Mouse (Mus musculus): ENCODE measurements around the gene Ggn.
"Not testable (repeated sequence)": the region's sequence is repeated elsewhere in the genome, so short reads cannot be mapped to it uniquely, and the experiment has no call there.

Gene Ggn

DNA sequence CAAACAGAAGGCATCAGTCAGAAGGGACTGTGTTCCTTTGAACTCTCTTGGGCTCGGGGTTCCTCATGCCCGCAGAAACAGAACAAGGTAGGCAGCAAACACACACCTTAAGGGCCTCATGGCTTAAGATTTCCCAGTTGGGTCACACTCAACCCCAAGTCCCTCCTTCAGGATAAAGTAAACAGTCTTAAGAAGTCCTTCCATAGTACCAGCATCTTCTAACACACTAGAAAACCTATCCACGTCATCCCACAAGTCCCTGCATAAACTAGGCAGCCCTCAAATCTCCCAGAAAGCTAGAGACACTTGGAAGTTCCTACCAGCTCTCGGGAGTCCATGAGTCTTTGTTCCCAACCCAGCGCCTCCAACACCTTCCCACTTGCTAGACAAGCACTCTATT is 7.7 kb upstream of the Ggn start:
- DNase-seq = no peak

DNA sequence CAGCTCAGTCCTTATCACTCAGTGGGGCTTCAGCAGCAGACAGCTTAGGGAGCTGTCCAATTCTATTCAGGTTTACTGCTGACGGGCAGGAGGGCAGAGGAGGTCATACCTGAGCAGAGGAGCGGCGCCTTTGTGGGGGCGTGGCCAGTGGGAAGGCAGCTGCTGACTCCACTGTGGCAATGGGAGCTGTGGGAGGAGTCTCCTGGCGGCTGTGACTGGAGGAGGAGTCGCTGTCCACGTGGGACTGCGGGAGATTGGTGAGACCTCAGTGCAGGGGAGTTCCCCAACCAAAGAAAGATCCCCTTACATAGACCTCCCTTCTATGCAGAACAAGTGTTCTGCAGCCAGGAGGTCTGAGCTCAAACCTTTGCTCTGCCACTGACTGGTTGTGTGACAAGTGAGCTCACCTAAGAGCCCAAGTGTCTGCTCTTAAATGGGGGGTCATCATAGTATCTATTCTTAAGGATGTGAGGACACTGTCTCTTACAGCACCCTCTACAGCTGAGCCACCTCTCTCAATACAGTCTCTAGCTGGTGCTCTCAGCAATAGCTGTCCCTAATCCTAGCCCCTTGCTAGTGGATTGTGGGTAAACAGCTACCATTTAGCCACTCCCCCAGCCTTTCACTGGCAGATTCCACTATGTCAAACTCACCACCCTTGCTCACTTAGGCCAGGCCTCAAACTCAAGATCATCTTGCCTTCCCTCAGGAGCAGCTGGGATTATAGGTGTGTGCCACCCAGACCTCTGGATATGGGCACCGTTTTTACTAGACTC is 7.1 kb upstream of the Ggn start:
- peak; percentile 79 for DNase-seq

DNA sequence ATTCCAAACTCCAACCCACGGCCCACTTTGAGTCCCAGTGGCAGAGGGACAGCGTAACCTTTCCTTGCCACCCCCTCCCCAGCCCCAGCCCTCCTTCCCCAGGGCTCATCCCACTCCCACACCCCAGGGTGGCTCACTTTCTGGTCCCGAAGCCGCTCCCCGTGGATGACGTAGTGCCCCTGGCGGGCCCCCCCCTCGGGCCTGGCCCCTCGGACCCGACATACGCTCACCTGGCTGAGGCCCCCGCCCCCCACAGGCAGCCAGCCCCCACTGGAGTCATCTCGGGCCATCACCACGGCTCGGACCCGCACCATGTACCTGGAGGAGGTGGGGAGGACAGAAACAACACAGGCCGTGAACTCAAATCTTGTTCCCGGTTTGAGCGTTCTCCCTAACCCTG is 2.4 kb upstream of the Ggn start:
- DNase-seq = no peak

DNA sequence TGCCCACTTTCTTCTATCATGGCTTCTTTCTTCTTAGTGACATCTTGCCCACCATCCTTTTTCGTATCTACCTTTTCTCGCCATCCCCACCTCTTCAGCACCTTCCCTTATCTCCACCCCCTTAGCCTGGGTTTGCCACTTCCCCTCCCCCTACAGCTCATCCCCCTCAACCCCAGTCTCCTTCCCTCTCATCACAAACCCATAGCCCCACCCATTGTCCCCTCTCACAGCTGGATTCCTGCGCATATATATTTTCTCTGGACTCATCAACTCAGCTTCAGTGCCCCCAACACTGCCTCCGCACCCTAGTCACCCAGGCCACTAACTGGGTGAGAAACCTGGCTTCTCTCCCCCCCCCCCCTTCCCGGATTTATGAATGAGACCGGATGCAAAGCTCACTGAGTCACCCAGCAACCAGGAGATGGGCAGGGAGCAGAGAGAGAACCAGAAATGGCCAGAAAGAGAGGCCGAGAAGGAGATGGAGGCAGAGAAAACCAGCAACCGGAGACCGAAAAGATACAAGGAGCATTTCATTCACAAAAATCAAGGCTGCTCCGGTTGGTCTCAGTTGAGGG is 1.8 kb upstream of the Ggn start:
- no peak for DNase-seq

DNA sequence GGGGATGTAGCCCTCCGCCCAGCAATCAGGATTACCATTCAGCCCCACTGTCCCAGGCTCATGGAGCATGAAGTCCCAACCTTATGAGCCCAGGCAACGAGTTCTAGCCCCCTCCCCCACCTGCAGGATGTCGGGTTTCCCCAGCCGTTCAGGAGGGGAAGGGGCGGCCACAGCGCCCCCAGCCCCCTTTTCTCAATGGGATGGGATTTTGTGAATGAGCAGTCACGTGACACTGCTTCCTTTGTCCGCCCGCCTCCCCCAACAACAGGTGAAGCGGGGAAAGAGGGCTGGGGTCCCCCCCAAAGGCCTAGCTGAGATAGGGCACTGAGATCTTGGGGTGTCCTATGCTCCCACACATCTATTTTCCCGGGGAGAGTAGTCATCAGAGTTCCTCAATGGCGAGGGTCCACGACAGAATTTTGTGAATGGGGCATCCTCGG is 1.2 kb upstream of the Ggn start:
- no peak for DNase-seq

DNA sequence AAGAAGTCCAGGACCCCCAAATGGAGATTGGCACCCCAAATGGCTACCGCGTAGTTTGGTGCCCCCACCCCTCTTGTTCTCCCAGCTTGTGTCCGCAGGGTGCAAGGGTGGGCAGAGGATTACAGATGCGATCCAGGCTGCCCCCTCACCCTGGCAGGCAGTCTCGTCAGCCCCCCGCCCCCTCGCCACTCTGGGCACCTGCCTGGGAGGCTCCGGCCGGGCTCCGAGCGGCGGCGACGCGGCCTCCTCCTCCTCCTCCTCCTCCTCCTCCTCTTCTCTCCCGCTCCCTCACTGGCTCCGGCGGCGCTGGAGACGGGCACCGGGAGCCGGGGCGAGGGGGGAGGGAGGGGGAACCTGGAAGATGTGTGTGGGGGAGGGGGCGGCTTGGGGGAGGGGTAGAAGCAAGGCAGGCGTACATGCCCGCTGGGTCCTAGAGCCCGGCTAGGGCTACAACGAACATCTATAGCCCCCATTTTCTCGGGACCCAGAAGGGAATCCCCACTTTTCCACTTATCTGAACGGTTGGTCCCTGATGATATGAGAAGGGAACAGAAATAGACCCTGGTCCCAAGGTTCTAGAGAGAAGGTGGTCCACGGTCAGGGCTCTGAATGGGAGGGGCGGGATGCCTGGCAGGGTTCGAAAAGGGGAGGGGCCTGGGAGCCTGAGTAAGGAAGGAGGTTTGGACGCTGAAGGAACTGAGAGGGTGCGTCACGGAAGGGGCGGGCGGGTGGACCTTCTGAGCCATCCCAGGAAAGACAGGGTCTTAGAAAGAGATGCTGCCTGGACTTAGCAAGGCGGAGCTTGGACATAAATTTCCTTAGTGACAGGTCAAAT is 562 bp upstream of the Ggn start:
- DNase-seq = peak; percentile 73

DNA sequence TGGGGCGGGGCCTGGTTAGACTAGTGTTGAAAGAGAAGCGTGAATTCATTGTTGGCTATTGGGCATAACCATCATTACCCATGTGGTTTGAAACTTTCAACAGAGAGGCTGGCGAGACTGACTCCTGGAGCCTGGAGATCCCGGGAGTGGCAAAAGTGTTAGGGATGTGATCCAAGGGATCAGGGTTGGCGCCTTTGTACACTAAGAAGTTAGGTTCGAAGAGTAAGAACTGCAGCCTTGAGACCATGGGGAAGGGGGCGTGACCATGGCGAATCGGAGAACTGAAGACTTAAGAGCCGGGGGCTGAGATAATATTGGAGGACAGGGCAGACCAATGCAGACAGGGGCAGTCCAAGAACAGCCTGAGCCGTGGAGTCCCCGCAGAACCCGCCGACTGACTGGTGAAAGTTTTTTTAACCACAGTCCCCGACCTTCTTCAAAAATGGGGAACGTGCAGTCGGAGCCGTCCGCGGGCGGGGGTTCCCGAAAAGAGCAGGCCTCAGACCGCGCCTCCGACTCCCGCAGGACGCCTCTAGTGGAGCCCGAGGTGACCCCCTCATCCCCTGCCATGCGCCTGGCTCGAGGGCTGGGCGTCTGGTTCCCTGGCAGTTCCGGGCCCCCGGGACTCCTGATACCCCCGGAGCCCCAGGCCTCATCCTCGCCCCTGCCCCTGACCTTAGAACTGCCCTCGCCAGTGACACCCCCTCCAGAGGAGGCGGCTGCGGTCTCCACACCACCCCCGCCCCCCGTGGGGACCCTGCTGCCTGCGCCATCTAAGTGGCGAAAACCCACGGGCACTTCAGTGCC is 948 bp downstream of the Ggn start:
- DNase-seq = no peak

DNA sequence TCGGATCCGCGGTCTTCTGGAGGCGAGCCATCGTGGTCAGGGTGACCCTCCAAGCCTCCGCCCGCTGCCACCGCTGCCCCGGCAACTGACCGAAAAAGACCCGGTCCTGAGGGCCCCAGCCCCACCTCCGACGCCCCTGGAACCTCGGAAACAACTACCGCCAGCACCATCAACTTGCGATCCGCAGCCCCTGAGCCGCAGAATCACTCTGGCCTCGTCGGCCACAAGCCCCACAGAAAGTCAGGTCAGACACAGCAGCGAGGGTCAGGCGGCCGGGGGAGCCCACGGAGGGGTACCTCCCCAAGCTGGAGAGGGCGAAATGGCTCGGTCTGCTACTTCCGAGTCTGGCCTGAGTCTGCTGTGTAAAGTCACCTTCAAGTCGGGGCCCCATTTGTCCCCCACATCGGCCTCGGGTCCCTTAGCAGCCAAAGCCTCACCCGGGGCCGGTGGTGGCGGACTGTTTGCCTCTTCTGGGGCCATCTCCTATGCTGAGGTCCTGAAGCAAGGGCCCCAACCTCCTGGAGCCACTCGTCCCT is 1.6 kb downstream of the Ggn start:
- DNase-seq = no peak

DNA sequence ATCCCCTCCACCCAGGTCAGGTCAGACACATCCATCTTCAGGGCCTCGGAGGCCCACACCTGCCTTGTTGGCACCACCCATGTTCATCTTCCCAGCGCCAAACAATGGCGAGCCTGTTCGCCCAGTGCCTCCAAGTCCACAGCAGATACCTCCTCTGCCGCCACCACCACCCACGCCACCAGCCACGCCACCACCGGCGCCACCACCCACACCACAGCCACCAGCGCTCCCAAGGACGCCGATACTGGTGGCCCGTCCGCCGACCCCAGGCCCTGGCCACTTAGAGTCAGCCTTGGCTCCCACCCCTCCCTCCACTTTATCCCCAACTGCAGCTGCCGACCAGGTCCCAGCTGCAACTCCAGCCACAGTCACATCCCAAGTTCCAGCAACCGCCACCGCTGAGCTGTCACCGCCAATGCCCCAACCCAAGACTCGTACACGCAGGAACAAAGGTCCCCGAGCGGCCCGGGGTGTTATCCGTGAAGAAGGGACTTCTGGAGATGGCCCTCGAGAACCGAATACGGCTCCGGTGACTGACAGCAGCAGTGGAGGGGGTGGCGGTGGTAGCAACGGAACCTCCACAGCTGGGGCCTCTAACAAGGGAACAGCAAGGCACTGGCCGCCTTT is 2.5 kb downstream of the Ggn start:
- DNase-seq = no peak

DNA sequence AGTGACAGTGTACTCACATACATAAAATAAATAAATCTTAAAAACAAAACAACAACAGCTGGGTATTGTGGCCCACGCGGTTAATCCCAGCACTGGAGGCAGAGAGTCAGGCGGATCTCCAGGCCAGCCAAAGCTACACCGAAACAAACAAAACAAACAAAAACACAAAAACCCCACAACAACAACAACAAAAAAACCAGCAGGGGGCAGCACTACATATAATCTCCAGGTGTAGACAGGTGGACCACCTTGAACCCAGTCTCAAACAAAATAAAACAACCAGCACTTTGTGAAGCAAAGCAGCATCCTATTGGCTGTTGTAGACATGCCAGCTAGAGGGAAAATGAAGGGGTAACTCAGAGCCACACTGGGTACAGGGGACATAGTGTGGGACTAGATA is 8.1 kb downstream of the Ggn start:
- DNase-seq = no peak

DNA sequence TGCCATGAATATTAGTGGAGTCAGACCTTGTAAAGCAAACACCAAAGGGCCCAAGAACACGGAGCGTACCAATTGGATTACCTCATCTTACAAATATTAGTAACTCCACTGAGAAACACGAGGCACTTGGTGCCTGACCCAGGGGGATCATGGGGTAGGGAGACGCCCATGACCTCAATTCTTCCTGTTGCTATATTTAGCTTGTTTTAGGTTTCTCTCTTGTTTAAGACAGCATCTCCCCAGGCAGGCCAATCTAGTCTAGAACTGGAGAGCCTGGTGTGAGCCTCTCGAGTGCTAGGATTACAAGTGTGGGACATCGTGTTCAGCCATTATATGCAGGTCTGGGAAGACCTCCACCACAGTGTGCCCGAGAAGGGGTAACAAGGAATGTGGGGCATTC is 9.3 kb downstream of the Ggn start:
- DNase-seq = no peak

DNA sequence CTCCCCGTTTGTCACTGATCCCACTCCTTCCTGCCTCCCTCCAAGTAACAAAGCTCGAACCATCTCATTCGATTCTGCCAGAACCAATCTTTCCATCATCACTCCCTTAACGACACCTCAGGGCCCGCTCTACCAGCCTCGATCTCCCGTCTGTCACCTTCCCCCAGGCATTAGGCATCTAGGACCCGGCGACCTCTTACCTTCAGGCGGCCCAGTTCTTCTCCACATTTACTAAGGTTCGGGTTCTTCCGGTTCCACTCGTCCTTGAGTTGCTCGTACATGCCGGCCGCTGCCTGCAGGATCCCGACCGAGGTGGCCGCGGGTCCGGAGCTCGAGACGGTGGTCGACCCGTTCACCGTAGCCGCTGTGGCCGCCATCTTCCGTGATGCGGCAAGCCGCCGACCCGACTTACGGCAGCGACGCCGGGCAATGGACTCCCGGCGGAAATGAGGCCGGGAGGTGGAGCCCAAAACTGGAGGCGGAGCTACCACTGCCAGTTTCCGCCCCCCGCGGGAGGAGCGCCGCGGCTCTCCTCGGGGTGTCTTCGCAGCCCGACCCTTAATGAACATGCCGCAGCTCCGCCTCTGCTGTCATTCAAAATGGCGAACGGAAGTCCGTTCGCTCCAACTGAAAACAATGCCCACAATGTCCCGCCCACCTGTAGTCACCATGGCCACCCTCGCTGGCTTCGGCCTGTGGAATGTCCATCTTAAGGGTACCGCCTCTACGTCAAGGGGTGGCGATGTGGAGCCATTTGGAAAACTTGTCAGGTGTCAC is 10.3 kb downstream of the Ggn start, which contains the start of gene Psmd8:
Gene Psmd8, minus strand, starts transcription at position 625 of the 777 bp plus-strand sequence.
- DNase-seq = peak; percentile 99

DNA sequence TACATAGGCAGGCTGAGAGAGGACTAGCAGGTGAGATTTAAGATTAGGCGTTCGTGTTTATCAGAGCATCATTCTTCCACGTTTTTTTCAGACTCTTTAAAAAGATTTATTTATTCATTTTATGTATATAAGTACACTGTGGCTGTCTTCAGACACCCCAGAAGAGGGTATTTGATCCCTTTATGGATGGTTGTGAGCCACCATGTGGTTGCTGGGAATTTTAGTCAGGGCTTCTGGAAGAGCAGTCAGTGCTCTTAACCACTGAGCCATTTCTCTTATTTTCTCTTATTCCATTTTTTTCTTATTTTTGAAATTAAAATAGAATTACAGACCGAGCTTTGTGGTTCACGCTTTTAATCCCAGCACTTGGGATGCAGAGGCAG is 10.8 kb downstream of the Ggn start:
- DNase-seq = no peak

DNA sequence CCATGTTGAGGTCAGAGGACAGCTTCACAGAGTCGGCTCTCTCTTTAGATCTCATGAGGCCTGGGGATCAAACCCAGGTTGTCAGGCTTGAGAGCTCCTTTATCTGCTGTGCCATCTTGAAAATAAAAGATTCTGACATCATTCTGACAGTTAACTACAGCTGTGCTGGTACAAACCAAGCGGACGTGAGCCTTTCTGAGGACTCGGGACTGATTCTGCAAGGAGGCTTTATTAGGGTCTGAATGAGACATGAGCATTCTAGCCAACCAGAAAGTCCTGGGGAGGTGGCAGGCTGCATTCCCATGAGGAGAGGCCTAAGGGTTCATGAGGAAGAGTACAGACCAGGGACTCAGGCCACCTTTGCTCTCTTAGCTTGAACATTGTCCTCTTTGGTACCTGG is 11.3 kb downstream of the Ggn start:
- not testable (repeated sequence) for DNase-seq

DNA sequence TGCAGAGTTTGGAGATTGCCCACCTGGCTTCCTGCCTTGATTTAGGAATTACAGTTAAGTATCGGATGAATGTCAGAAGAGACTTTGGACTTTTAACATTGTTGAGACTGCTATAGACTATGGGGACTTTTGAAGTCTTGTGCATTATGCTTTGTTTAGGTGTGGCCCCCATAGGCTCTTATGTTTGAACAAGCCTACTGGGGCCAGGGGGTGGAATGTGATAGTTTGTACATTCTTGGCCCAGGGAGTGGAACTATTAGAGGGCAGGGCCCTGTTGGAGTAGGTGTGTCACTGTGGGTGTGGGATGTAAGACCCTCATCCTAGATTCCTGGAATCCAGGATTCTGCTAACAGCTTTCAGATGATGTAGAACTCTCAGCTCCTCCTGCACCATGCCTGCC is 24.2 kb downstream of the Ggn start:
- not testable (repeated sequence) for DNase-seq

DNA sequence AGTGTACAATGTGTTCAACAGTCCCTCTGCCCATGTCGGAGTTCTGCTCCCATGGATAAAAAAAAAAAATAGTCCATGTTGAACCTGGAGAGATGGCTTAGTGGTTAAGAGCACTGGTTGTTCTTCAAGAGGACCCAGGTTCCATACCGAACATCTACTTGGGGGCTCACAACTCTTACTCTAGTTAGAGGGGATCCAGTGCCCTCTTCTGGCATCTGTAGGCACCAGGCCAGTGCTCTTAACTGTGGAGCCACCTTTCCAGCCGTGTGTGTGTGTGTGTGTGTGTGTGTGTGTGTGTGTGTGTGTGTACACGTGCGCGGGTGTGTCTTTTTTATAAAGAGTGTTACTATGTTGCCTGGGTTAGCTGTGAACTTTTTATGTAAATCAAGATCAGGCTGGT is 32.6 kb downstream of the Ggn start:
- DNase-seq = no peak

DNA sequence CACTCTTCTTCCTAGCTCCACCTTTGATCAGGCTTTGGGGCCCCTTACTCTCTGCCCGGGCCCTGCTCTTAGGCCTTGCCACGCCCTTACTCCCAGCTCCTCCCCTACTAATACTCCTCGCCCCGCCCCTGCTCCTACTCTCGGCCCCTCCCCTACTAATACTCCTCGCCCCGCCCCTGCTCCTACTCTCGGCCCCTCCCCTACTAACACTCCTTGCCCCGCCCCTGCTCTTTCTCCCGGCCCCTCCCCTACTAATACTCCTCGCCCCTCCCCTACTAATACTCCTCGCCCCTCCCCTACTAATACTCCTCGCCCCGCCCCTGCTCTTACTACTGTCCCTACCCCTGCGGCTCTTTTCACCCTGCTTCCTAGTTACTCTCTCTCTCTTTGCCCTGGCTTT is 41.0 kb downstream of the Ggn start:
- not testable (repeated sequence) for DNase-seq

DNA sequence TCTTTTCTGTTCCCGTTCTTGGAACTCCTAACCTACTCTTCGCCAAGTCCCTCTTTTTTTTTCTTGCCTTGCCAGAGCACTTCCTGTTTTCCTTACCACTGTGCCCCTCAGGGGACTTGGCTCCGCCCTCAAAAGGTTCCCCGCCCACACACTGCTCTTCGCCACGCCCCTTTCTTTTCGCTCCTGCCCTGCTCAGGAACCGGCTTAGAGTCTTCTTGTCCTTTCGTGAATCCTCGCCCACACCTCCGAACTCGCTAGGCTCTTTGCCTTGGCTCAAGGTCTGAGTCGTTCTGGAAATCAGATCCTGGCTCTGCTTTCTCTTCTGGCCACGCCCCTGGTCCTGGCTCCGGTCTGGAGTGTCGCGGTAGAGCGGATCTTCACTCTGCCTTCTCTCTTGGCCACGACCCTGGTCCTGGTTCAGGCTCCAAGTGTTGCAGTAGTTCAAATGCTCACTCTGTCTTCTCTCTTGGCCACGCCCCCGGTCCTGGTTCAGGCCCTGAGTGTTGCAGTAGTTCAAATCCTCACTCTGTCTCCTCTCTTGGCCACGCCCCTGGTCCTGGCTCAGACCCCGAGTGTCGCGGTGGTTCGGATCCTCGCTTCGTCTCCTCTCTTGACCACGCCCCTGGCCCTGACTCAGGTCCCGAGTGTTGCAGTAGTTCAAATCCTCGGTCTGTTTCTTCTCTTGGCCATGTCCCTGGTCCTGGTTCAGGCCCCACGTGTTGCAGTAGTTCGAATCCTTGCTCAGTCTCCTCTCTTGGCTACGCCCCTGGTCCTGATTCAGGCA is 41.6 kb downstream of the Ggn start:
- DNase-seq = peak; percentile 92

DNA sequence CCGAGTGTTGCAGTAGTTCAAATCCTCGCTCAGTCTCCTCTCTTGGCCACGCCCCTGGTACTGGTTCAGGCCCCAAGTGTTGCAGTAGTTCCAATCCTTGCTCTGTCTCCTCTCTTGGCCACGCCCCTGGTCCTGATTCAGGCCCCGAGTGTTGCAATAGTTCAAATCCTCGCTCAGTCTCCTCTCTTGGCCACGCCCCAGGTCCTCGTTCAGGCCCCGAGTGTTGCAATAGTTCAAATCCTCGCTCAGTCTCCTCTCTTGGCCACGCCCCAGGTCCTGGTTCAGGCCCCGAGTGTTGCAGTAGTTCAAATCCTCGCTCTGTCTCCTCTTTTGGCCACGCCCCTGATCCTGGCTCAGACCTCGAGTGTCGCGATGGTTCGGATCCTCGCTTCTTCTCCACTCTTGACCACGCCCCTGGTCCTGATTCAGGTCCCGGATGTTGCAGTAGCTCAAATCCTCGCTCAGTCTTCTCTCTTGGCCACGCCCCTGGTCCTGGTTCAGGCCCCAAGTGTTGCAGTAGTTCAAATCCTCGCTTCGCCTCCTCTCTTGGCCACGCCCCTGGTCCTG is 42.3 kb downstream of the Ggn start:
- DNase-seq = peak; percentile 12
